Mouse (Mus musculus): Measurements from ENCODE around the gene Spert. TPM values are rescaled to one million over a fixed set of nuclear protein-coding genes. Genes with fewer than 3 reads are reported as not detected.

Spert gene
- polyA plus RNA-seq, 1 experiment from 2014 or later = not detected

DNA sequence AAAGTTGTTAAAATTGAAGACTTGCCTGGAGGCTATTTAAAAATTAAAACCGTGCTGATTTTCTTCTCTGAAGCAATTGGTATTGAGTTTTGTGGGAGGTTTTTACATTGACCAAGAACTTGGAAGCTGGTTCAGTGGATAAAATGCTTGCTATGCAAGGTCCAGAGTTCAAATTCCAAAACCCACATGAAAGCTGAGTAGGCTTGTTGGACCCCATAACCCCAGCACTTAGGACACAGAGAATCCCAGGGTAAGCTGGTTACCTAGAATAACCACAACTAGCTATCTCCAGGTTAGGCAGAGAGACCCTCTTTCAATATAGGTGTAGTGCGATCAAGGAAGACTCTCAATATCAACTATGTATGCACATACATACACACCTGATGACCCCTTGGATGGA, 16.3 kb upstream of the Spert start:
- Histone ChIP-seq H3K27ac (ENCODE audit: low read length) (no peak overlapping the region), H3K9me3 (ENCODE audit: control insufficient read depth, low read length) (no peaks in the 10 kb centered on the region; the same call in 1 of the 2 replicates), H3K27me3 (ENCODE audit: control insufficient read depth, insufficient read depth, low read depth, low read length) (no peaks in the 10 kb centered on the region), H3K9ac (ENCODE audit: low read length) (no peak overlapping the region), H3K4me3 (ENCODE audit: low read length) (no peak overlapping the region), H3K4me2 (ENCODE audit: low read depth, low read length) (no peak overlapping the region), H3K36me3 (ENCODE audit: control insufficient read depth, insufficient read depth, low read length) (no peaks in the 10 kb centered on the region), H3K4me1 (replicated peaks; ENCODE audit: control insufficient read depth, insufficient read depth, low read length) (no peaks in the 10 kb centered on the region)
- ATAC-seq (ENCODE audit: low read depth) = no peak
- WGBS = 93% methylated on average over 2 of the region's 2 CpGs

DNA sequence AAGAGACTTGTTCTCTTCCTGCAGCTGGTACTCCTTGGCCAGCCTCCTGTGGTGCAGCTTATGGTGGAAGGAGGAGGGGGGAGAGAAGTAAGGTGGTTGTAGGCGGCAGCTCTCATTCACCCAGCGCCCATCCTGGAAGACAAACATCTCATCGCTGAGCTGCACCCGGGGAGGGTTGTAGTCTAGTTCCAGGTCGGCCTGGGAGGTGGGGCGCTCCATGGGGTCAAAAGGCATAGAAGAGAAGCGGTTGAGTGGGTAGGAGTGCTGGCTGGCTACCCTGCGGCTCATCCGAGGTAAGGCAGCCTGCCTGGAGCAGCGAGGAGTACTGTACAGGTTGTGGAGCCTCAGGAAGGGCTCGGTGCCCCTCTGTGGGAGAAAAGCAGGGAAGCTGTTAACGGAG, 9.0 kb downstream of the Spert start:
- no peak overlapping the region for H3K4me2 ChIP-seq (ENCODE audit: low read depth, low read length)
- no peaks in the 10 kb centered on the region for H3K9me3 ChIP-seq (ENCODE audit: control insufficient read depth, low read length)
- H3K27me3 ChIP-seq (ENCODE audit: control insufficient read depth, insufficient read depth, low read depth, low read length) = no peaks in the 10 kb centered on the region
- no peaks in the 10 kb centered on the region for H3K4me1 ChIP-seq (replicated peaks; ENCODE audit: control insufficient read depth, insufficient read depth, low read length)
- H3K9ac ChIP-seq (ENCODE audit: low read length) = no peak overlapping the region
- H3K4me3 ChIP-seq (ENCODE audit: low read length) = no peak overlapping the region
- no peak for ATAC-seq (ENCODE audit: low read depth)
- WGBS = 68% methylated on average over 12 of the region's 12 CpGs
- H3K27ac ChIP-seq (ENCODE audit: low read length) = no peak overlapping the region
- no peaks in the 10 kb centered on the region for H3K36me3 ChIP-seq (ENCODE audit: control insufficient read depth, insufficient read depth, low read length)

DNA sequence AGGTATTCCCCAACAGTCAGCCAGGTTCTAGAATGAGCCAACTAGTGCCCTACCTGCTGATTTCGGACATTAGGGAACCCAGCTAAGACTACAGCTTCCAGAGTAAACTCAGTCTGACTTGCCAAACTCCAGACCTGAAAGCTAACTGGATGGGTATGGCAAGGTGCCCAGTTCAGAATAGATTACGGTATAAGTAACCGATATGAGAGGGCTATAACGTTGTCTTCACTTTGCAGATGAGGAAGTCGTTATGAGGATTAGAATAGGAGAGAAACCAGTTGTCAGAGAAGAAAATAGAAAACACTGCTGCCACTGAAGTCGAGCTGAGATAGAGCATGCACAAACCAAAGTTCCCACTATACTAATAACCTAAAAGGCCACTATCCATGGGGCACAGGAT, 13.9 kb downstream of the Spert start:
- H3K4me3 ChIP-seq (ENCODE audit: low read length) = no peak overlapping the region
- WGBS = 69% methylated on average over 6 of the region's 6 CpGs
- no peak for ATAC-seq (ENCODE audit: low read depth)
- no peaks in the 10 kb centered on the region for H3K27me3 ChIP-seq (ENCODE audit: control insufficient read depth, insufficient read depth, low read depth, low read length)
- H3K4me2 ChIP-seq (ENCODE audit: low read depth, low read length) = no peak overlapping the region
- no peak overlapping the region for H3K27ac ChIP-seq (ENCODE audit: low read length)
- H3K9ac ChIP-seq (ENCODE audit: low read length) = no peak overlapping the region
- H3K9me3 ChIP-seq (ENCODE audit: control insufficient read depth, low read length) = no peaks in the 10 kb centered on the region
- no peaks in the 10 kb centered on the region for H3K4me1 ChIP-seq (replicated peaks; ENCODE audit: control insufficient read depth, insufficient read depth, low read length)
- H3K36me3 ChIP-seq (ENCODE audit: control insufficient read depth, insufficient read depth, low read length) = no peaks in the 10 kb centered on the region

DNA sequence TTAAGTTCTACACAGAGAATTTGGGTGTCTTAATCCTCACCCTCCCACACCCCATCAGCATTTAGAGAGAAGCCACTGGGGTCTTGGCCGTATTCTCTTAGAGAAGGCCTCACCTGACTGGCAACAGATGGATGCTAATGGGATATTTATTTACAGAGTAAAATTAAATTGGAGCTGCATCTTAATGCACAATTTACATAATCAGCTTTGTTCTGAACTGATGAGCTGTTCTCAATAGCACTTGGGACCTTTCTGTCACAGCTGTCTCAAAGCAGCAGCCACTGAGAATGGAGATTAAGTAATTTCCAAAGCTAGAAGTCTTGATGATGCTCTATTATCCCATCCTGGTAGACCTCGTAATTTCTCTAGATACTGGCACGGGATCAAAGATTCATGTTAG, 26.6 kb downstream of the Spert start:
- 71% methylated on average over 3 of the region's 3 CpGs for WGBS
- no peak overlapping the region for H3K9ac ChIP-seq (ENCODE audit: low read length)
- ATAC-seq (ENCODE audit: low read depth) = no peak
- H3K27me3 ChIP-seq (ENCODE audit: control insufficient read depth, insufficient read depth, low read depth, low read length) = no peaks in the 10 kb centered on the region
- no peaks in the 10 kb centered on the region for H3K4me1 ChIP-seq (replicated peaks; ENCODE audit: control insufficient read depth, insufficient read depth, low read length)
- no peaks in the 10 kb centered on the region for H3K9me3 ChIP-seq (ENCODE audit: control insufficient read depth, low read length)
- no peak overlapping the region for H3K4me3 ChIP-seq (ENCODE audit: low read length)
- H3K27ac ChIP-seq (ENCODE audit: low read length) = no peak overlapping the region
- no peak overlapping the region for H3K4me2 ChIP-seq (ENCODE audit: low read depth, low read length)
- no peaks in the 10 kb centered on the region for H3K36me3 ChIP-seq (ENCODE audit: control insufficient read depth, insufficient read depth, low read length)

DNA sequence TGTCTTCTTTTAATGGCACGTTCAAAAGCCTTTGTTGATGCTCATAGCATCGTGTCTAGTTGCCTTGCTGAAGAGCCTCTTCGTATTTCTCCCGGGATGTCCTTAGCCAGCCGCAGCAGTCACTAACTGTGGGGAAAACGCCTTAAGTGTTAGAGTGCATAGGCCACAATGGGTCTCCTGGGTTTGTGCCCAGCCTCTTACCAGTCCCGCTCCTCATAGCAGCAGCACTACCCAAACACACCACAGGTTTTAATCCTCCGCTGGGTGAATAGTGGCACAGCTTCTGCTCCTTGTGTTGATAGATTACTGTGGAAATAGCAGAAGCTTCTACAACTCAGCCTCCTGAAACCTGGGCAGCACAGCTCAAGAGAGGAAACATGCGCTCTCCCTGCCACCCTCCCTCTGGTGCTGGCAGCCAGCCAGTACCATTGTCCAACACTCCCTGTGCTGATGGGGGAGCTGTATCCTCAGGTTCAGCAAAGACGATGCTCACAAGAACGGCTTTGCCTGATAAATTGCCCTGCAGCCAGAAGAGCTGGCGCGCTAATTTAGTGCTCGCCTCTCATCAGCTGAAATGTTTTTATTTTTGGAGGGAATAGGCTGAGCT, 27.3 kb downstream of the Spert start:
- Histone ChIP-seq H3K4me1 (replicated peaks; ENCODE audit: control insufficient read depth, insufficient read depth, low read length) (no peaks in the 10 kb centered on the region), H3K9me3 (ENCODE audit: control insufficient read depth, low read length) (no peaks in the 10 kb centered on the region), H3K9ac (ENCODE audit: low read length) (no peak overlapping the region), H3K27me3 (ENCODE audit: control insufficient read depth, insufficient read depth, low read depth, low read length) (no peaks in the 10 kb centered on the region), H3K4me2 (ENCODE audit: low read depth, low read length) (no peak overlapping the region), H3K36me3 (ENCODE audit: control insufficient read depth, insufficient read depth, low read length) (no peaks in the 10 kb centered on the region), H3K27ac (ENCODE audit: low read length) (no peak overlapping the region), H3K4me3 (ENCODE audit: low read length) (no peak overlapping the region)
- ATAC-seq (ENCODE audit: low read depth) = peak; percentile 38; the same call in 1 of the 2 replicates
- 63% methylated on average over 14 of the region's 14 CpGs for WGBS

DNA sequence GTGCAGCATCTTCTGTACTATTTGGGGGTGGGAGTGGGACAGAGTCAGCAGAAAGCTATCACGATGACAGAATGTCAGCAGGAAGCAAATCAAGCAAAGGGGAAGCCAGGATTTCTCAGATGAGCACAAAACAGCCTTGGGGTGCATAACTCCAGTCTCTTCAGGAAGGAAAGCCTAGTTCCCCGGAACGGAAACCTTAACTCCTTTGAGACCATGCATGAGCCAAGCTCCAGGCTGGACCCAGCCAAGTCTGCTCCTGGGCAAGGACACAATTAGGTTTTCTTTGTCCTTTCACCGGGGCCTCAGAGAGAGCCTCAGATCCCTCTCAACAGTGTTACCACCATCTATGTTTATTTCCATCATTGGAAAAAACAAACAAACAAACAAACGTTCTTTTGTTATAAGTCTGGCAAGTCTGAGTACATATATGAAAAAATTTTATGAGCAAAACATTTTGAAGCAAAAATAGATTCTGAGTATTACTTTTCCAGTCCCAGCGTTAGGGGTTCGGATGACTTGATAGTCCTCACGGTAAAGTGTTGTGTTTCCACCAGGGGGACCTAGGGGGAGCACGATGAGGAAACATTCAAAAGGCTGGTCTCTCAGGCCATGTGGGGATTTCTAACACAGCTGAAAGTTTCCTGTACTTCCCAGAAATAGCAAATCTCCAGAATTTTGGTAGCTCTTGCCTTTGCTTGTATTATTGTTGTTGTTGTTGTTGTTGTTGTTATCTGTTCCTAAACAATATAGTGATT, 31.2 kb downstream of the Spert start:
- H3K4me3 ChIP-seq (ENCODE audit: low read length) = no peak overlapping the region
- H3K9ac ChIP-seq (ENCODE audit: low read length) = no peak overlapping the region
- ATAC-seq (ENCODE audit: low read depth) = no peak
- H3K4me2 ChIP-seq (ENCODE audit: low read depth, low read length) = no peak overlapping the region
- H3K4me1 ChIP-seq (replicated peaks; ENCODE audit: control insufficient read depth, insufficient read depth, low read length) = no peaks in the 10 kb centered on the region
- no peaks in the 10 kb centered on the region for H3K27me3 ChIP-seq (ENCODE audit: control insufficient read depth, insufficient read depth, low read depth, low read length)
- no peaks in the 10 kb centered on the region for H3K9me3 ChIP-seq (ENCODE audit: control insufficient read depth, low read length)
- H3K36me3 ChIP-seq (ENCODE audit: control insufficient read depth, insufficient read depth, low read length) = no peaks in the 10 kb centered on the region
- WGBS = 41% methylated on average over 9 of the region's 9 CpGs
- H3K27ac ChIP-seq (ENCODE audit: low read length) = no peak overlapping the region

DNA sequence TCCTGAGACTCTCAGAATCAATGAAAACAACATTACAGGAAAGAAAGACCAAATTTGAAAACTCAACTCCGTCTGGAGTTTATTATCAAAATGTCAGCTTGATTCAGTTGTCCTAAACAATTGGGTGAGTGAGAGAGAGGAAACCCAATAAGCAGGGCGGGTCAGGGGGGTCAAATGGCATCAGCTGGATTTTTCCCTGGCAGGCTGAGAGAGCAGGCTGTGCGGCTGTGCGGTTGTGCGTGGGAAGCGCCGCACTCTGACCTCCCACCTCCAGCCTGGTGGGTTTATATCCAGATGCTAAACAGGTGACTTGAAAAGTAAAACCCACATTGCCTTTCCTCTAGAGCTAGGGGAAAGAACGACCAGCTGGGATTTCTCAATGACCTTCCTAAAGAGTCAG, 51.2 kb downstream of the Spert start:
- Histone ChIP-seq H3K27ac (ENCODE audit: low read length) (no peak overlapping the region), H3K4me2 (ENCODE audit: low read depth, low read length) (no peak overlapping the region), H3K4me1 (replicated peaks; ENCODE audit: control insufficient read depth, insufficient read depth, low read length) (no peaks in the 10 kb centered on the region), H3K27me3 (ENCODE audit: control insufficient read depth, insufficient read depth, low read depth, low read length) (no peaks in the 10 kb centered on the region), H3K9me3 (ENCODE audit: control insufficient read depth, low read length) (no peaks in the 10 kb centered on the region), H3K9ac (ENCODE audit: low read length) (no peak overlapping the region), H3K4me3 (ENCODE audit: low read length) (no peak overlapping the region), H3K36me3 (ENCODE audit: control insufficient read depth, insufficient read depth, low read length) (no peaks in the 10 kb centered on the region)
- ATAC-seq (ENCODE audit: low read depth) = no peak
- 28% methylated on average over 8 of the region's 8 CpGs for WGBS

DNA sequence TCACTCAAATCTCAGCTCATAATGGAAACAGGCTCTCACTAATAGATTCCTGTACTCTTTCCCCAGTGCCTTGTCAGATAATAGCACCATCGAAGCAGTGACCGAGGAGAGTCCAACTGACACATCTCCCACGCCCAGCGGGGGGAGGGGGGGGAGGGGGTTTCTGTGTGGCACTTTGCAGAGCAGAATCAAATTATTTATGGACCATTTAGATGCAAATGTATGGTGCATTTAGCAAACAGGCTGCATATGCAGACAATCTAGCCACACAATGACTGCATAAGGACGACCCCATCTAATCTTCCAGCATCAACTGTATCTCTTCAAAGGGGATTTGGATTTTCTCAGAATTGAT, 51.9 kb downstream of the Spert start:
- no peaks in the 10 kb centered on the region for H3K4me1 ChIP-seq (replicated peaks; ENCODE audit: control insufficient read depth, insufficient read depth, low read length)
- no peaks in the 10 kb centered on the region for H3K27me3 ChIP-seq (ENCODE audit: control insufficient read depth, insufficient read depth, low read depth, low read length)
- no peaks in the 10 kb centered on the region for H3K36me3 ChIP-seq (ENCODE audit: control insufficient read depth, insufficient read depth, low read length)
- no peak overlapping the region for H3K4me2 ChIP-seq (ENCODE audit: low read depth, low read length)
- H3K9ac ChIP-seq (ENCODE audit: low read length) = no peak overlapping the region
- 33% methylated on average over 5 of the region's 5 CpGs for WGBS
- H3K27ac ChIP-seq (ENCODE audit: low read length) = no peak overlapping the region
- H3K4me3 ChIP-seq (ENCODE audit: low read length) = no peak overlapping the region
- no peak for ATAC-seq (ENCODE audit: low read depth)
- H3K9me3 ChIP-seq (ENCODE audit: control insufficient read depth, low read length) = no peaks in the 10 kb centered on the region

DNA sequence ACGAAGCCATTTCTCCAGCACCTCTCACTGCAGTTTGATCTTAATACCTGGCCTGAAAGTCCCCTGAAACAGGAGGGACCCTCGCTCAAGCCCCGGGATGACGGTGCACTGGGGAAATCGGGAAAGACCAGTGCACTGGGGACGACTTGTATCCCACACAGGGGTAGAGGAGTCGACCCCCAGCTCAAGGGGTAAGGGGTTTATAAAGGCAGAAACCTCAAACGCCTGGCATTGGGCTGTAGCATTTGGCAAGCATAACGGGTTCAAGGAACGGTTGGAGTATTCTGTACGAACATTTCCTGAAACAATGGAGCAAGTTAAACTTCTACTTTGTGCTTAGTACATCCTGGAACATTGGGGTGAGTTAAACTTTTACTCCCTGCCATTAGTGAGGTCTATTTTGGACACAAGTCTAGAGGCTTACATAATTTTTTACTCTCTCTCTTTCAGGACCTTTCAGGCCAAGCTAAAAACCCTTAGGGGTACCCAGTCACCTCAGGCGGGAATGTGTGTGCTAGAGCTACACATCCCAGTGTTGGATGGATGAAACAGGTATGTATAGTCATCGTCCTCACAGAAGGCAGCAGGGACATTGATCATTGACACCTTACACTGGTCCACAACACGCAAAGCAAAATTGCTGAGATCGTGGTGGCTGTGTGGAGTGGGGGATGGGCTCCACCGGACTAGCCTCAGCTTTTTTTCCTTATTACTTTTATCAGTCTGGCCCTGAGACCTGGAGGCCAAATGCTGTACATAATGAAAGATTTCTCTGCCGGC, 52.5 kb downstream of the Spert start:
- H3K4me1 ChIP-seq (replicated peaks; ENCODE audit: control insufficient read depth, insufficient read depth, low read length) = no peaks in the 10 kb centered on the region
- no peaks in the 10 kb centered on the region for H3K9me3 ChIP-seq (ENCODE audit: control insufficient read depth, low read length)
- H3K36me3 ChIP-seq (ENCODE audit: control insufficient read depth, insufficient read depth, low read length) = no peaks in the 10 kb centered on the region
- ATAC-seq (ENCODE audit: low read depth) = no peak
- H3K27ac ChIP-seq (ENCODE audit: low read length) = no peak overlapping the region
- no peak overlapping the region for H3K9ac ChIP-seq (ENCODE audit: low read length)
- H3K4me3 ChIP-seq (ENCODE audit: low read length) = no peak overlapping the region
- WGBS = 59% methylated on average over 17 of the region's 17 CpGs
- H3K4me2 ChIP-seq (ENCODE audit: low read depth, low read length) = no peak overlapping the region
- H3K27me3 ChIP-seq (ENCODE audit: control insufficient read depth, insufficient read depth, low read depth, low read length) = no peaks in the 10 kb centered on the region
